Mouse (Mus musculus) embryo, embryonic 9.5 days (tissue): ENCODE measurements around the gene Arhgap24.

Source experiments
- DNase-seq: peaks from one replicate; pipeline ENCODE4 v3.0.0-alpha.2; 2017; ENCODE audit errors: extremely low spot score

Arhgap24 gene

GRCm38 (mm10) chr5:102577729-102578128 lies 96.5 kb downstream of the Arhgap24 start:
- no peak for DNase-seq

DNA sequence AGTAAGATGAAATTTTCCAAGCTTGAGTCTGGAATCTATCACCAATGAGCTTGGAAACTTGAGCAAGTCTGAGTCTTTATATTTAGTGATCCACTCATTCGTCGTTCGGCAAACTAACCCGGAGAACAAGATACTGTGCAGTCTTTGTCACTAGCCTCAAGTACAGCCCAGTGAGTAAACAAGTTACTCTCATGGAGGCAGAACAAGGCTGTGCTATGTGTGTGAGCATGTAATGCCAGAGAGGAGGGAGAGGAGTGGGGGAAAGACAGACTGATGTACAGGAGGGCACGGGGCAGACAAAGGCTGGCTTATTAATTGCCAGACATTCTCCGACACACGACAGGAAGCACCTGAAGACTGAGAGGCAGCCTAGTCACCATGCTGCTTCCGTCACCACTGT lies 97.2 kb downstream of the Arhgap24 start:
- DNase-seq = no peak

DNA sequence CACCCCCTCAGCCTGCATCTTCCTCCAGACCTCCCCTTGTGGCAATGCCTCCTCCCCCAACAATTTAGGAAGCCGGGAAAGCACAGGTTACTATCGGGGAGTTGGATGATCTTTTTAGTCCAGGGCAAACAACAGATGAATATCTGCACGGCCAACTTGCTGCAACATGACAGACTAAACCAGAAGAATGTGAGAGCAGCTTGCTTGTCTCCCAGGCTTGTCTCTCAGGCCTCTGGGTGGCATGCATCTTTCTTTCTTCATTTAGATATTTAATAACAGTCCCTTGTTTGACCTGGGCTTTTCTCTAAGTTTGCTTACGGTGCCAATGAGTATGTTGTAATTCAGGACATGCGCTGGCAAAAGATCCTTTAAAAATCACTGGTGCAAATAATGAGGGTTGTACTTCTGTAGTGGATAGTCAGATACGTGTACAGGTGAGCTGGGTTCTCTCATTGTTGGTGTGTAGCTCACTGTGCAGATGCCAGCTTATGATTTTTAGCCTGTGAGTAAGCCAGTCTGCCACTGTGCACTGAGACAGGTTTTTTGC lies 101.7 kb downstream of the Arhgap24 start:
- no peak for DNase-seq

GRCm38 (mm10) chr5:102591422-102591821 lies 110.2 kb downstream of the Arhgap24 start:
- DNase-seq = no peak

GRCm38 (mm10) chr5:102593058-102593457 lies 111.9 kb downstream of the Arhgap24 start:
- no peak for DNase-seq

DNA sequence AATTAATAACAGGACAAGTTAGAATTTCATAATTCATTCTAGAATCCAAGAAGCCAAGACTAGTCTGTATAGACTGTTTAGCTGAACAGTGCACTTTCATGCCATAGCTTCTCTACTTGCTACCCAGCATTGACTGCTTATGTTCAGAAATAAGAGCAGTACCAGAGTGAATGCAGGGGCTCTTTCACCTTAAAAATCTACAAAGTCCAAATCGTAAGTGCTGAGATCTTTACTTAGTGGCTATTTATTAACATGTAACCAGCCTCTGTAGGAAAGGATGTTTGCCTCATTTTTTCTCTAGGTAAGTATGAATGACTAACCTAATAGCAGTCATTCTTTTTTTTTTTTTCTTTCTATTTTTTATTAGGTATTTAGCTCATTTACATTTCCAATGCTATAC lies 117.9 kb downstream of the Arhgap24 start:
- no peak for DNase-seq

- no peak for DNase-seq
Observed at GRCm38 (mm10) chr5:102613571-102613970, 132.4 kb downstream of the Arhgap24 start.

DNA sequence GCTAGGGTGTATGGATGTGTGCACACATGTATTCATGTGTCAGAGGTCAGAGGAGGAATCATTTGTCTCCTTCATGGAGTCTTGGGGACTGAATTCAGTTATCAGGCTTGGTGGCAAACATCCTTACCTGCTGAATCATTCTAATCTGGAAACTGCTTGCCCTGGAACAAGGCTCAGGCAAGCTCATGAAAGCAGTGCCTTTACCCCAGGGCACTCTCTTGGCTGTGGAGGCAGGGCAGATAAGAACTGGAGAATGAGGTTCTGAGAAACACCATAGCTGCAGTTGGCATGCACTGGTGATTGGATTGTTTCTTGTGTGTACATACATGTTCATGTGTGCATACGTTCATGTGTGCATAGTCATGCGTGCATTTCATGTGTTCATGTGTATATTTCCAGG lies 132.9 kb downstream of the Arhgap24 start:
- no peak for DNase-seq

- DNase-seq = no peak
Observed at GRCm38 (mm10) chr5:102615249-102615648, 134.1 kb downstream of the Arhgap24 start.

- no peak for DNase-seq
Observed at GRCm38 (mm10) chr5:102621036-102621435, 139.8 kb downstream of the Arhgap24 start.

DNA sequence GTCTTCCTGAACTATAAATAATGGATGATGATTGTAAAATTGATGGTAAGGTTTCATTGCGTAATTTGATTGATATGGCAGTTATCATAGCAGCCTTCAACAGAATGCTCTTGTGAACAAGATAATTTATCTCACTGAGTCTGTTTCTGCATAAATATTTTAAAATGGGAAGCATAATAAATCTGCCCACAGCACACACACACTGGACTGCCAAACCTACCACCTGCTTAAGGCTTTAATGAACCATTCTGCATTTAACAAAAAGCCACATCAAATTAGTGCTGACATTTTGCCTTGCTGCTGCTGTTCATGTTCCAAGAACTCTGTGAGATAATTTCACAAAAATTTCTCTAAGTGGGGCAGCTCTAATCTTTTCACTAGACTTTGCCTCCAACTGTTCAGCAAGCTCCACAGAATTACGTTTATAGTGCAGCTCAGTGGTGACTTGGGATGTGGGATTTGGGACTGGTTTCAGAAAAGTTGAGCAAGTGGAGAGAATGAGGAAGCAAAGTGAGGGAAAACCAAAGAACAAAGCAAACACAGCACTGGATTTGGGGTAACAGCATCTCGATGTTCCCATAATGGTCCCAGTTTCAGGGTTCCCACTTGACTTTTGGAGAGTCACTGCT lies 142.7 kb downstream of the Arhgap24 start:
- DNase-seq = no peak

GRCm38 (mm10) chr5:102626671-102627070 lies 145.5 kb downstream of the Arhgap24 start:
- DNase-seq = no peak

- DNase-seq = no peak
Observed at GRCm38 (mm10) chr5:102629362-102629771, 148.2 kb downstream of the Arhgap24 start.

DNA sequence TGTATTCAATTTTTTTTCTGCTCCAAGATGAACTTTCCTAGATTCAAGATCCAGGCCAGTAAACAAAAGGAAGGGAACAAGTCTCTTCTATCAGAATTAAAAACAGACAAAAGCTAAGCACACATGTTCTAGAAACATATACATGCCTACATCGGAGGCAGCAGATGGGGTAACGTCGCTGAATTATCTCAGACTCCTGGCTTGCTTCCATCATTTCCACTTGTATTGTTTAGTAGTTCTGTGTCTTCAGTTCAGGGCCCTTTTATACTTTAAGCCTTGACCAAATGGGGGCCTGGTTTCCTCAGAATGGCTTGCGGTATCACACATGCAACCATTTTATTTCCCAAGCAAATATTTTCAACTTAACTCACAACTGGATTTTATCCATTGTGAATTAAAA lies 154.4 kb downstream of the Arhgap24 start:
- DNase-seq = no peak

GRCm38 (mm10) chr5:102639782-102640559 lies 158.8 kb downstream of the Arhgap24 start:
- no peak for DNase-seq

DNA sequence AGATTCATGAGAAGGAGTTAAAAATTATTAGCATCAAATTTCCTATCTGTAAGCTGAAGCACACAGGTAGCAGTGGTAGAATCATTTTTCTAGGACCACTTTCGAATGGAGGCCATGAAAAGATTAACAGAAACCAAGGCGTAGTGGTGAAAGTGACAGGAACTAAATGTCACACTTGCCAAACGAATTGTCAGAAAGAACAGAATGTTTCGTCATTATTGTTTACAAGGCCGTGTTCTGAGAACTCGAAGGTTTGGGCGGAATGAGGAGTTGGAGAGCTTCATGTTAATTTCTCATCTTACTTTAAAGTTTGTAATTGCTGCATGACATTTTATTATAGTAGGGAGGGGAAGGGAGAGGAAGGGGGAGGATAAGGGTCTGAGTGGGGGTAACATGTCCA lies 162.2 kb downstream of the Arhgap24 start:
- no peak for DNase-seq

DNA sequence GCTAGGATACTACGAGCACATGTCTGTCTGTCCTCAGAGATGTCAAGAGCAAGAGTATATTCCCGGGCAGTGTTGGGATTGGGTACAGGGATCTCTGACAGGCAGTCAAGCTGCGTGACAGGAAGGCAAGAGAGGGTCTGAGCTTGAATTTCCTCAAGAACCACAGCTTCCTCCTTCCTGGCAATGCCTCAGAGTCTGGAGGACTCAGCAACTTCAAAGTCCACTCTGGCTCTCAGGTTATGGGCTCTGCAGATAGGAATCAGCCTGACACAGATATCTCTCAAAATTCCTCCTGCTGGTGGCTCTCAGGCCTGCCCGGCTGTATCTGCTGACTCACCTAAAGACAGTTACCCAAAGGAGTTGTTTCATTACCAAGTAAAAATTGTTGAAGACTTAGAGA lies 162.6 kb downstream of the Arhgap24 start:
- DNase-seq = no peak

DNA sequence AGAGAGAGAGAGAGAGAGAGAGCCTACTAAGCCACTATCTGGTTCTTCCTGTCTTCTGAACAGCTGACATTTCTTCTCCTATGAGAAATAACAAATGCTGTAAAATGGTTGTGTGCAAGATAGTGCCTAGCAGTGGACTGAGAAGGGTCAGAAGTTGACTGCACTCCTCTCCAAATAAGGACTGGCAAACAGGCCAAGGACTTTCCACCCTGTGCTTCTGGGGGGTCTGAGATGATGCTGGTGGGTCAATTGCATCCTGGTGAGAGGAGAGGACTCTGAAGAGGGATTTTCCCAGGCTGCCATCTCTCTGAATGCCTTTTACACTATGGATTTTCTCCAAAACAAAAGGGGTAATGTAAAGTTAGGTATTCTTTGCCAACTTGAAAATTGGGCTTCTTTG lies 177.9 kb downstream of the Arhgap24 start:
- no peak for DNase-seq

DNA sequence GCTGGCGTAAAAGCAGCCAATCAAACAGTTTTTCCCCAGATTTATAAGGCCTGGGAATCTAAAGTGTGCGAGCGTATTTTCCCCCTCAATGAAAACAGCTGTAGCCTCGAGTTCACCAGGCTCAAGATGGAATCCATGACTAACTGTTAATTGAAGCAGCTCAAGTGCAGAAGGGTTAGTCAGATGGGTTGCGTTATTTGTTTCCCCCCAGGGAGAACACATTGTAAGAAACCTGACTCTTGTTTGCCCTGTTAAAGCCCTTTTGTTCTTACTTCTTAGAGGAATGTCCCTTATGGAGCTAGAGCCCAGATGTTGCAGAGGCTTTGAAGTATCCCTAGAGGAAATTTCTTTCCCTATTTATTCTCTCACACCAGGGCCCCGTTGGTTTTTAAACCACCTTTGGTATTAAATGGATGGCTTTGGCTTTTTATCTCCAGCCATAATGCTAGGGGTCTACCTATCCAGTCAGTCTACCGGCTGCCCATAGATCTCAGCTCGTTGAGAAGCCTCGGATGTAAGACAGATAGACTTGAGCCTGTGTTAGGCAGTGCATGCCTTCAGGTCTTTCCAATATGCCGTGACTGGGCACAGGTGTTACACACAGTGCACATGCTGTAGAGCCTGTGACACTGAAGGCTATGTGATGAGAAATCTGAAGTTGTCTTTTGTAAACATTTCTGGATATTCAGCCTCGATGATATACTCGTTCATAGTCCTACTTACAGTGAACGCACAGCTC lies 184.0 kb downstream of the Arhgap24 start:
- peak; percentile 27 for DNase-seq

- DNase-seq = no peak
Observed at GRCm38 (mm10) chr5:102666886-102667285, 185.7 kb downstream of the Arhgap24 start.

DNA sequence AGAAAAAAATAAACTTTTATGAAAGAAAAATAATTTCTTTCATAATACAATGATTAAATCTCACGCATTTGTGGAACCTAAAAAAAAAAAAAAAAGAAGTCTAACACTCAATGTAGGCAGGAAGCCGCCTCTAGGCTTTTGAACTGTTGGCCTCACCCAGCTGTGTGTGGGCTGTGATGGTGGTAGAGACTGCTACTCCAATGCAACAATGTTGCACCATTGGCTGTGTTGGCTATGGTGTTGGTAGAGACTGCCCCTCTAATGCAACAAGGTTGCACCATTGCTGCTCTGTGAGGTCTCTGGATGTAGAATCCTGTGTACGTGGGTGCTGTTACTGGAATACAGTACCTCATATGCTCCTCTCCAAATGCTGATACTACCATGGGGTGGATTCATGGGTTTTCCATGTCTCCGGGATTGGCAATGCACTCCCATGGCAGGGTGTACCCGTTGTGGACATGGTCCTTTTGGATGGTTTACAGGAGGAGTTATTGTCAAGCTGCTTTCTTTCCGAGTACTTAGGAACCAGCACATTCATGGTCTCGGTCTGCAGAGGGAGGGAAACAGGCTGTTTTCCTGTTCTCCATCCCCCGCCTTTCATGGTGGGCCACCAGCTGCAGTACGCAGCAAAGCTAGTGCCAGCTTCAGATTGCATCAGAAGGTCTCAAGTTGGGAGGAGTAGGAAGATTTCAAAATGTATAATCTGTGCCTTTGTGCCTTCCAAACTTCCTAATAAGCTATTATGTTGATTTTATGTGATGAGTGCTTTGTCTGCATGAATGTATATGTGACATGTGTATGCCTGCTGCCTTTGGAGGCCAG lies 186.8 kb downstream of the Arhgap24 start:
- DNase-seq = no peak

GRCm38 (mm10) chr5:102670206-102670605 lies 189.0 kb downstream of the Arhgap24 start:
- no peak for DNase-seq
